Mouse (Mus musculus): ENCODE results near the gene Pten. TPM values are rescaled to one million over a fixed set of nuclear protein-coding genes. Genes with fewer than 3 reads are reported as not detected.

The Pten gene
- polyA plus RNA-seq, 1 experiment from 2014 or later = 49.1 TPM

DNA sequence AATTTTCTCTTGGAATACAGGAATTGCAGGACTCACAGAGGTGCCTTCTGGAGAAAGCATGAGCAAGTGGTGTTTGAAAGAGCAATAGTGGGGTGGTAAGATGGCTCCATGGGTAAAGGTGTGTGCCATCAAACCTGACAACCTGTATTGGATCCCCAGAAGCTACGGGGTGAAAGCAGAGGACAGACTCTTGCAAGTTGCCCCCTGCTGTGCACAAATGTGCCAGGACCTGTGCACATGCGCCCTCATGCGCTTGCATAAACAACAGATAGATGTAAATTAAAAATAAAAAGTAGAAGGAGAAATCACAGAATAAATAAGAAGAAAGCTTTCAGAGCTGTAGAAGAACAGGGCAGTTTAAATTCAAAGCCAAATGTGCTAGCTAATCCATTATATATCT lies 3.9 kb upstream of the Pten start:
- H3K27me3 ChIP-seq = no peaks in the 10 kb centered on the region
- POLR2A ChIA-PET = no interaction called here
- DNase-seq (ENCODE audit: low read depth, low spot score) (no peak), ATAC-seq (no peak)
- no peak for TF ChIP-seq CTCF (IDR thresholded peaks at IDR 0.05)
- in situ Hi-C loops (cut with MboI; ENCODE audit: low pct_unique_long_range_greater_than_20kb) = no loop called here
- CTCF ChIA-PET = interaction anchor here (1.4 to 17.5 kb wide), 2 partner anchors 194 to 474 kb away, joined by 4 to 220 read pairs; no protein-coding TSS in a partner anchor

GRCm38 (mm10) chr19:32754188-32755000 lies 2.9 kb upstream of the Pten start:
- ATAC-seq = no peak
- no peak for TF ChIP-seq CTCF (IDR thresholded peaks at IDR 0.05)
- no peak for DNase-seq (ENCODE audit: low read depth, low spot score)
- CTCF ChIA-PET = interaction anchor here (1.0 to 17.5 kb wide), 11 partner anchors 22 to 481 kb away, joined by 3 to 220 read pairs (median 4); no protein-coding TSS in a partner anchor
- in situ Hi-C loops (cut with MboI; ENCODE audit: low pct_unique_long_range_greater_than_20kb) = no loop called here
- POLR2A ChIA-PET = interaction anchor here (2.0 to 4.6 kb wide), 2 partner anchors 42 to 470 kb away, joined by 6 to 49 read pairs; no protein-coding TSS in a partner anchor
- no peaks in the 10 kb centered on the region for H3K27me3 ChIP-seq

- ChIA-PET POLR2A (interaction anchor here (1.4 to 4.6 kb wide), 4 partner anchors 42 to 470 kb away, joined by 3 to 49 read pairs (median 5); no protein-coding TSS in a partner anchor), CTCF (interaction anchor here (0.7 to 17.5 kb wide), 15 partner anchors 15 to 612 kb away, joined by 3 to 220 read pairs (median 4); no protein-coding TSS in a partner anchor)
- H3K27me3 ChIP-seq = no peaks in the 10 kb centered on the region
- TF ChIP-seq CTCF (IDR thresholded peaks at IDR 0.05) = no peak
- ATAC-seq (no peak), DNase-seq (ENCODE audit: low read depth, low spot score) (no peak)
- in situ Hi-C loops (cut with MboI; ENCODE audit: low pct_unique_long_range_greater_than_20kb) = loop anchor here (5.0 kb wide), 6 partner anchors 43 to 472 kb away; no protein-coding TSS in a partner anchor
Observed at GRCm38 (mm10) chr19:32755104-32755791, 2.0 kb upstream of the Pten start.

DNA sequence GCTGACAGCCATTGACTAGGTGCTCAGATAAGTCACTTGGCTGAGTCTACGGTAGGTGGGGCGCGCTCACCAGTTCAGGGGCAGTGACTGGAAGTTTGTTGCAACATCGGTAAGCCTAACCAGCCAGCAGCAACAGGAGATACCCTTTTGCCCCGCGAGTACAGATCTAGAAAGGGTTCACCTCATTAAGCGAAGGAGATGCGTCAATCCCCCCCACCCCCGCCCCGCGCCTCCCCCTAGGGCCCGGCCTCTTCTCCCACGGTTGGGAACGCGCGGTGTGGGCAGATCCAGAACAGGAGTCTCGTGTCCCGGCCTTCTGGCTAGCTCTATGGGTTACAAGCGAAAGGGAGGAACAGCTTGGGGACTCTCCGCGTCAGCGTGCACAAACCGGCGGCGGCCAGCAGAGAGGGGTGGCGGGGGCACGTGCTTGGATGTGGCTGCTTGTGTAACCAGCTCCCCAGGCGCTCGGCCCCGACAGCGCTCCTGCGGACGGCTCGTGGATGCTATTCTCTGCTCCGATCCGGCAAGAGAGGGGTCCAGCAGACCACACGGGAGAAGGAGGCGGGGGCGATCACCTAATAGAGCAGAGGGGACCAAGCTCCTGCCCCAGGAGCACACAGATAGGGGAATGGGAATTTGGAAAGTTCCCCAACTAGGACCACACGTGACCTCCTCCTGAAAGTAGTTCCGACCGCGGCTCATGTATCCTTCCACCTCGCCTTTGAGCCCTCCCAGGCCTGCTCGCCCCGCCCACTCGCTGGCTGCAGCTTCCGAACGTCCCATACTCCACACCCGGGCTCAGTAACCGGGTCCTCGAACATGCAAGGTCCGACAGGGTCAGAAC lies 1.3 kb upstream of the Pten start:
- DNase-seq (ENCODE audit: low read depth, low spot score) = peak; percentile 91
- CTCF ChIA-PET = interaction anchor here (0.7 to 17.5 kb wide), 17 partner anchors 15 to 611 kb away, joined by 3 to 220 read pairs (median 4); no protein-coding TSS in a partner anchor
- POLR2A ChIA-PET = interaction anchor here (0.9 to 4.6 kb wide), 8 partner anchors 10 to 469 kb away, joined by 3 to 49 read pairs (median 4); no protein-coding TSS in a partner anchor
- H3K27me3 ChIP-seq = no peaks in the 10 kb centered on the region
- peak; percentile 66 for ATAC-seq
- TF ChIP-seq CTCF (IDR thresholded peaks at IDR 0.05) = no peak
- in situ Hi-C loops (cut with MboI; ENCODE audit: low pct_unique_long_range_greater_than_20kb) = loop anchor here (5.0 kb wide), 6 partner anchors 44 to 471 kb away; no protein-coding TSS in a partner anchor

DNA sequence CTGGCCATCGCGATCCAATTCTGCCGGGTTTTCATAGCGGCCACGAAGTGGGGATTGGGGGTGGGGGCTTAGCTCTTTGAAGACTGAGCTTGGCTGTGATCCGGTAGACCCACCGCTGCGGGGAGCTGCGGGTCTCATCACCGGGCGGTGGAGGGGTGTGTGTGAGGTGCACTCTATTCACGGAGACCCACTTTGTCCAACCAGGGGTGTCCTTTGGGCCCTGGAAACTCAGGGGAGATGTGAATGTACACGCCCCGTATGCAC lies 729 bp upstream of the Pten start:
- no peak for DNase-seq (ENCODE audit: low read depth, low spot score)
- in situ Hi-C loops (cut with MboI; ENCODE audit: low pct_unique_long_range_greater_than_20kb) = loop anchor here (5.0 kb wide), 6 partner anchors 44 to 471 kb away; no protein-coding TSS in a partner anchor
- no peak for TF ChIP-seq CTCF (IDR thresholded peaks at IDR 0.05)
- POLR2A ChIA-PET = interaction anchor here (0.9 to 4.6 kb wide), 9 partner anchors 9 to 468 kb away, joined by 3 to 49 read pairs (median 3); no protein-coding TSS in a partner anchor
- ATAC-seq = no peak
- CTCF ChIA-PET = interaction anchor here (0.7 to 17.5 kb wide), 7 partner anchors 23 to 610 kb away, joined by 3 to 220 read pairs (median 4); no protein-coding TSS in a partner anchor
- H3K27me3 ChIP-seq = no peaks in the 10 kb centered on the region

GRCm38 (mm10) chr19:32757831-32758792 lies 815 bp downstream of the Pten start:
- DNase-seq (ENCODE audit: low read depth, low spot score) (no peak), ATAC-seq (peak; percentile 14)
- CTCF ChIA-PET = interaction anchor here (1.3 to 17.5 kb wide), 3 partner anchors 12 to 469 kb away, joined by 3 to 220 read pairs (median 5); no protein-coding TSS in a partner anchor
- no peak for TF ChIP-seq CTCF (IDR thresholded peaks at IDR 0.05)
- in situ Hi-C loops (cut with MboI; ENCODE audit: low pct_unique_long_range_greater_than_20kb) = loop anchor here (5.0 kb wide), 6 partner anchors 46 to 469 kb away; no protein-coding TSS in a partner anchor
- POLR2A ChIA-PET = interaction anchor here (0.6 to 4.6 kb wide), 9 partner anchors 20 to 467 kb away, joined by 3 to 49 read pairs (median 3); no protein-coding TSS in a partner anchor
- H3K27me3 ChIP-seq = no peaks in the 10 kb centered on the region

DNA sequence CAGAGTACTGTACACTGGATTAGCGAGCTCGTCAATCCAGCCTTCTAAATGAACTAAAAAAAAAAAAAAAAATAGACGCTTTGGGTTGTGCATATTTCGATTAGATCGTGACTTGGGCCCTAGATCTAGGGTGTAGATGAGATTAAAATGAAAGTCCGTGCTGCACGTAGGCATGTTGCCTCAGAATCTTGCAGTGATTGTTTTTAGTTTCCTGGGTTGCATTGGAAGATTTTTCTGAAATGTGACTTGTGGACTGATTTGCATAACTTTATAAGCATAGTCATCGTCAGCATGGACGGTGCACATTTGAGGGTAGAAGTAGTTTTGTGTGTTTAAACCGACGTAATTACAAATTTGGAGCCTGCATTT lies 1.5 kb downstream of the Pten start:
- ChIA-PET CTCF (interaction anchor here (1.3 to 17.5 kb wide), 3 partner anchors 11 to 468 kb away, joined by 3 to 220 read pairs (median 5); no protein-coding TSS in a partner anchor), POLR2A (interaction anchor here (0.6 to 4.6 kb wide), 6 partner anchors 19 to 466 kb away, joined by 3 to 49 read pairs (median 4); no protein-coding TSS in a partner anchor)
- DNase-seq (ENCODE audit: low read depth, low spot score) = no peak
- ATAC-seq = no peak
- H3K27me3 ChIP-seq = no peaks in the 10 kb centered on the region
- no peak for TF ChIP-seq CTCF (IDR thresholded peaks at IDR 0.05)
- in situ Hi-C loops (cut with MboI; ENCODE audit: low pct_unique_long_range_greater_than_20kb) = loop anchor here (5.0 kb wide), 6 partner anchors 46 to 469 kb away; no protein-coding TSS in a partner anchor

DNA sequence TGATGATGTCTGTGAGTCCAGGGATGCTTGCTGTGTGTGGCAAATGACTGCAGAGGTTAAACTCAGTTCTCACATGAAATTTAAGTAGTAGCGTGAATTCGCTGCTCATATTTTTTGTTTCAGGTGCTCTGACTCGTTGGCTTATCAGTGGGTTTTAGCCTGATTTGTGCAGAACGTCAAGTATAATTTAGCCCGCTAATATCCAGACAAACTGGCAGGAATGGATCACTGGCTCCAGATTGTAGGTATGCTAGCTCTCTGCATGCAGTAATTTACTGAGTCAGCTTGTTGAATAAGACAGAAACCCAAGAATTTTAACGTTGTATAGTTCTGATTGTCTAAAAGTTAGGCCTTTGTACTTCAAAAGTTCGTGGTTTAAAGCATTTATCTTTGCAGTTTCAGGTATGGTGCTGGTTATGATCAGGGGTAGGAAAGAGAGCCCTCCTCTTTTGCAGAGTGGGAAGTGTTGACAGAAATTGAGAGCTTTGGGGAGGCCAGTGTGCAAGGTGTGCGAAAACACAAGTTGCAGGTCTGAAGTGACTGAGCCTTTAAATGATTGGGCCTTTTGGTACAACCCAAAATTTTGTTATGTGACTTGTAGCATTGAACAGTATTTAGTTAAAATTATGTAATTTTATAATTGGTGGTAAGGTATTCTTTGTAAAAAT lies 2.2 kb downstream of the Pten start:
- H3K27me3 ChIP-seq = no peaks in the 10 kb centered on the region
- ChIA-PET POLR2A (interaction anchor here (1.1 to 1.4 kb wide), 3 partner anchors 132 to 465 kb away, joined by 3 to 6 read pairs (median 4); no protein-coding TSS in a partner anchor), CTCF (interaction anchor here (1.3 to 17.5 kb wide), 3 partner anchors 10 to 468 kb away, joined by 3 to 220 read pairs (median 5); no protein-coding TSS in a partner anchor)
- in situ Hi-C loops (cut with MboI; ENCODE audit: low pct_unique_long_range_greater_than_20kb) = loop anchor here (5.0 kb wide), 6 partner anchors 47 to 468 kb away; no protein-coding TSS in a partner anchor
- DNase-seq (ENCODE audit: low read depth, low spot score) (no peak), ATAC-seq (no peak)
- TF ChIP-seq CTCF (IDR thresholded peaks at IDR 0.05) = no peak
